ENCODE assay signal across 8 mouse cellular contexts in genomic region chr11:116522886-116523698, GRCm38 (mm10). TPM values are rescaled to one million over a fixed set of nuclear protein-coding genes. Genes with fewer than 3 reads are reported as not detected.
DNase-seq lines count a peak whose midpoint lies in the region; ATAC-seq and TF ChIP-seq lines count a peak whose summit lies in the region.

No protein-coding gene starts in this region.

- TF ChIP-seq EP300 in heart, postnatal 0 days (IDR thresholded peaks at IDR 0.05; ENCODE audit: low read depth) = no peak

- no peak overlapping the region for H3K4me3 ChIP-seq in lung, embryonic 14.5 days (ENCODE audit: low read depth, low read length)
- H3K4me3 ChIP-seq in lung, adult 2 months (replicated peaks; ENCODE audit: extremely low read depth, low read depth, low read length) = no peak overlapping the region
- no peak overlapping the region for H3K4me3 ChIP-seq in brown adipose tissue, adult 24 weeks (ENCODE audit: insufficient read depth, low read depth, low read length)
- no peak overlapping the region for H3K4me3 ChIP-seq in heart, postnatal 0 days (ENCODE audit: low read depth, low read length)
- H3K4me3 ChIP-seq in myocyte = no peak overlapping the region
- H3K4me3 ChIP-seq in left cerebral cortex, adult 2 months = no peak overlapping the region

- no peak for TF ChIP-seq POLR2A in lung, adult 2 months (IDR thresholded peaks at IDR 0.05; ENCODE audit: borderline replicate concordance, extremely low read depth, low read depth, low read length)
- peak; percentile 13 for TF ChIP-seq POLR2A in myocyte (IDR thresholded peaks at IDR 0.05; ENCODE audit: insufficient read length, low read depth)

- intact Hi-C loops in left cerebral cortex, adult 2 months (cut with DNase I) = no loop called here
- intact Hi-C loops in gastrocnemius, postnatal 14 days (cut with DNase I; ENCODE audit: low total_unique reads) = no loop called here

- H3K9ac ChIP-seq in lung, embryonic 14.5 days = no peak overlapping the region
- peak overlapping the region; percentile 13 for H3K9ac ChIP-seq in heart, postnatal 0 days (replicated peaks; ENCODE audit: low read depth, low read length)

- H3K27me3 ChIP-seq in lung, embryonic 14.5 days (ENCODE audit: insufficient read depth, low read length) = no peaks in the 10 kb centered on the region
- H3K27me3 ChIP-seq in heart, postnatal 0 days (ENCODE audit: control insufficient read depth, insufficient read depth, low read length) = no peaks in the 10 kb centered on the region
- H3K27me3 ChIP-seq in myocyte (ENCODE audit: control insufficient read depth, insufficient read depth, insufficient read length) = no peaks in the 10 kb centered on the region

- H3K4me1 ChIP-seq in lung, embryonic 14.5 days (ENCODE audit: insufficient read depth) = peaks cover 6% of the 10 kb centered on the region; the same call in 1 of the 2 replicates
- peaks cover 3% of the 10 kb centered on the region for H3K4me1 ChIP-seq in lung, adult 2 months (ENCODE audit: control insufficient read depth, insufficient read depth, low read length)
- peaks cover 9% of the 10 kb centered on the region for H3K4me1 ChIP-seq in brown adipose tissue, adult 24 weeks (ENCODE audit: control insufficient read depth, insufficient read depth, insufficient read length, low read length)
- H3K4me1 ChIP-seq in heart, postnatal 0 days (ENCODE audit: control insufficient read depth, insufficient read depth) = peaks cover 22% of the 10 kb centered on the region

- no peak overlapping the region for H3ac ChIP-seq in myocyte (ENCODE audit: control insufficient read depth, insufficient read length)

- H3K4me2 ChIP-seq in lung, embryonic 14.5 days = no peak overlapping the region
- no peak overlapping the region for H3K4me2 ChIP-seq in heart, postnatal 0 days (ENCODE audit: low read depth, low read length)
- H3K4me2 ChIP-seq in myocyte (ENCODE audit: low read depth) = peak overlapping the region; percentile 72

- H3K27ac ChIP-seq in lung, embryonic 14.5 days (ENCODE audit: low read depth) = peak overlapping the region; percentile 9; the same call in 1 of the 2 replicates
- H3K27ac ChIP-seq in brown adipose tissue, adult 24 weeks (replicated peaks; ENCODE audit: low read depth, low read length) = peak overlapping the region; percentile 60
- H3K27ac ChIP-seq in heart, postnatal 0 days (ENCODE audit: low read depth) = peak overlapping the region; percentile 86
- H3K27ac ChIP-seq in left cerebral cortex, adult 2 months = no peak overlapping the region

- no peaks in the 10 kb centered on the region for H3K36me3 ChIP-seq in lung, embryonic 14.5 days (ENCODE audit: insufficient read depth)
- H3K36me3 ChIP-seq in heart, postnatal 0 days (replicated peaks; ENCODE audit: control insufficient read depth, insufficient read depth, low read length) = no peaks in the 10 kb centered on the region
- no peaks in the 10 kb centered on the region for H3K36me3 ChIP-seq in myocyte (ENCODE audit: control insufficient read depth, insufficient read depth)

- TF ChIP-seq CTCF in lung, embryonic 14.5 days (IDR thresholded peaks at IDR 0.05; ENCODE audit: low read depth) = no peak
- TF ChIP-seq CTCF in lung, adult 2 months (IDR thresholded peaks at IDR 0.05; ENCODE audit: insufficient read depth, low read length) = no peak
- TF ChIP-seq CTCF in heart, postnatal 0 days (IDR thresholded peaks at IDR 0.05; ENCODE audit: low read depth) = no peak
- TF ChIP-seq CTCF in left cerebral cortex, adult 2 months (IDR thresholded peaks at IDR 0.05) = no peak

- 0 out of 2 replicates have a peak, but pooled peaks have one; percentile 15 for ATAC-seq in lung, embryonic 14.5 days (ENCODE audit: insufficient read depth)
- ATAC-seq in heart, postnatal 0 days (ENCODE audit: insufficient read depth, low read depth) = peak; percentile 56

- WGBS in lung, embryonic 14.5 days = 45% methylated on average over 16 of the region's 16 CpGs
- 42% methylated on average over 16 of the region's 16 CpGs for WGBS in lung, adult 2 months
- WGBS in heart, postnatal 0 days = 31% methylated on average over 16 of the region's 16 CpGs

- H3K79me2 ChIP-seq in myocyte (ENCODE audit: control insufficient read depth, insufficient read depth) = no peaks in the 10 kb centered on the region

- no peak for DNase-seq in lung, embryonic 14.5 days
- no peak for DNase-seq in lung, adult 2 months
- peak; percentile 86 for DNase-seq in heart, postnatal 0 days (ENCODE audit: low spot score)
- no peak for DNase-seq in left cerebral cortex, adult 2 months (ENCODE audit: extremely low spot score in 1 of 2, low spot score in 2 of 2)
- DNase-seq in gastrocnemius, postnatal 14 days = no peak
- DNase-seq in right cerebral cortex, adult 2 months (ENCODE audit: low spot score in 2 of 2) = no peak

- no peaks in the 10 kb centered on the region for H3K9me3 ChIP-seq in lung, embryonic 14.5 days (ENCODE audit: low read depth, low read length)
- no peaks in the 10 kb centered on the region for H3K9me3 ChIP-seq in heart, postnatal 0 days (replicated peaks; ENCODE audit: control insufficient read depth, low read length)

TF ChIP-seq in myocyte, 11 proteins besides CTCF, POLR2A, EP300 and RAD21:
- peak; percentile 52 for TF ChIP-seq TCF12 (IDR thresholded peaks at IDR 0.05; ENCODE audit: insufficient read depth, poor library complexity, severe bottlenecking)
- no peak for TF ChIP-seq TCF3 (IDR thresholded peaks at IDR 0.05; ENCODE audit: insufficient read length, low read depth)
- TF ChIP-seq MYOD1 (IDR thresholded peaks at IDR 0.05; ENCODE audit: control insufficient read depth in 1 of 3, insufficient read length in 2 of 3, low read depth in 2 of 3) = peak; percentile 65 to 79 (median 68)
- no peak for TF ChIP-seq SRF (IDR thresholded peaks at IDR 0.05; ENCODE audit: control insufficient read depth, insufficient read length, low read depth)
- TF ChIP-seq MYOG (IDR thresholded peaks at IDR 0.05; ENCODE audit: control insufficient read depth in 1 of 3, insufficient read depth in 1 of 3, insufficient read length in 2 of 3, low read depth in 2 of 3) = peak; percentile 23 to 94 (median 81)

RNA-seq across cellular contexts. Expression of gene Sphk1, which starts 7.6 kb away (rescaled TPM):
- 4.0 and 5.5 TPM in 2 replicates for polyA plus RNA-seq in lung, embryonic 14.5 days (2014; fragmentation: Nextera tagmentation; extraction: Ambion mirVana)
- polyA plus RNA-seq in lung, adult 2 months (2012; rRNA removed) = 41.8 and 45.8 TPM in 2 replicates
- polyA plus RNA-seq in brown adipose tissue, adult 24 weeks (2012; ENCODE audit: insufficient read depth, insufficient read length, missing spikeins) = not detected in 2 replicates
- 1.9 and 3.1 TPM in 2 replicates for total RNA-seq in heart, postnatal 0 days (2014; rRNA removed; ENCODE audit: low replicate concordance)
- 2.0 TPM in 2 replicates for polyA plus RNA-seq in heart, postnatal 0 days (2015; fragmentation: Nextera tagmentation; extraction: Ambion mirVana)
- polyA plus RNA-seq in myocyte (2012; fragmentation: generic; extraction: Trizol) = 24.5 TPM
- 1 to 10 TPM; 6.1 to 6.8 TPM for total RNA-seq in left cerebral cortex, adult 2 months (2021)
- total RNA-seq in gastrocnemius, postnatal 14 days (2021) = 1 to 10 TPM; 1.6 to 2.6 TPM

RNA-seq across cellular contexts. Expression of gene Prpsap1, which starts 29.1 kb away (rescaled TPM):
- 191 and 206 TPM in 2 replicates for polyA plus RNA-seq in lung, embryonic 14.5 days (2014; fragmentation: Nextera tagmentation; extraction: Ambion mirVana)
- 82.4 and 92.0 TPM in 2 replicates for polyA plus RNA-seq in lung, adult 2 months (2012; rRNA removed)
- polyA plus RNA-seq in brown adipose tissue, adult 24 weeks (2012; ENCODE audit: insufficient read depth, insufficient read length, missing spikeins) = 19.2 and 19.3 TPM in 2 replicates
- 43.3 and 46.6 TPM in 2 replicates for total RNA-seq in heart, postnatal 0 days (2014; rRNA removed; ENCODE audit: low replicate concordance)
- 59.2 and 62.2 TPM in 2 replicates for polyA plus RNA-seq in heart, postnatal 0 days (2015; fragmentation: Nextera tagmentation; extraction: Ambion mirVana)
- polyA plus RNA-seq in myocyte (2012; fragmentation: generic; extraction: Trizol) = 78.2 TPM
- total RNA-seq in left cerebral cortex, adult 2 months (2021) = 10 to 100 TPM; 78.3 to 85.6 TPM
- 10 to 100 TPM; 22.4 to 24.6 TPM for total RNA-seq in gastrocnemius, postnatal 14 days (2021)

RNA-seq across cellular contexts. Expression of gene Qrich2, which starts 57.1 kb away (rescaled TPM):
- polyA plus RNA-seq in lung, embryonic 14.5 days (2014; fragmentation: Nextera tagmentation; extraction: Ambion mirVana) = 0.45 TPM in 1 of 2 replicates, not detected in the other
- 0.11 and 0.18 TPM in 2 replicates for polyA plus RNA-seq in lung, adult 2 months (2012; rRNA removed)
- not detected in 2 replicates for polyA plus RNA-seq in brown adipose tissue, adult 24 weeks (2012; ENCODE audit: insufficient read depth, insufficient read length, missing spikeins)
- total RNA-seq in heart, postnatal 0 days (2014; rRNA removed; ENCODE audit: low replicate concordance) = 0.23 TPM in 1 of 2 replicates, not detected in the other
- polyA plus RNA-seq in heart, postnatal 0 days (2015; fragmentation: Nextera tagmentation; extraction: Ambion mirVana) = not detected in 2 replicates
- not detected for polyA plus RNA-seq in myocyte (2012; fragmentation: generic; extraction: Trizol)
- total RNA-seq in left cerebral cortex, adult 2 months (2021) = under 1 TPM in 1 of 2 experiments, not detected in 1; 0.16 TPM
- not detected for total RNA-seq in gastrocnemius, postnatal 14 days (2021)

RNA-seq across cellular contexts. Expression of gene Ube2o, which starts 58.2 kb away (rescaled TPM):
- 17.4 and 22.8 TPM in 2 replicates for polyA plus RNA-seq in lung, embryonic 14.5 days (2014; fragmentation: Nextera tagmentation; extraction: Ambion mirVana)
- polyA plus RNA-seq in lung, adult 2 months (2012; rRNA removed) = 18.3 and 18.8 TPM in 2 replicates
- 7.1 and 7.8 TPM in 2 replicates for polyA plus RNA-seq in brown adipose tissue, adult 24 weeks (2012; ENCODE audit: insufficient read depth, insufficient read length, missing spikeins)
- total RNA-seq in heart, postnatal 0 days (2014; rRNA removed; ENCODE audit: low replicate concordance) = 17.2 and 34.8 TPM in 2 replicates
- polyA plus RNA-seq in heart, postnatal 0 days (2015; fragmentation: Nextera tagmentation; extraction: Ambion mirVana) = 4.1 and 5.2 TPM in 2 replicates
- 27.1 TPM for polyA plus RNA-seq in myocyte (2012; fragmentation: generic; extraction: Trizol)
- total RNA-seq in left cerebral cortex, adult 2 months (2021) = 100 to 1,000 TPM; 123 to 125 TPM
- total RNA-seq in gastrocnemius, postnatal 14 days (2021) = 10 to 100 TPM; 23.4 to 25.6 TPM
